Mouse (Mus musculus): Measurements from ENCODE around the gene Pkd1l1.

DNA sequence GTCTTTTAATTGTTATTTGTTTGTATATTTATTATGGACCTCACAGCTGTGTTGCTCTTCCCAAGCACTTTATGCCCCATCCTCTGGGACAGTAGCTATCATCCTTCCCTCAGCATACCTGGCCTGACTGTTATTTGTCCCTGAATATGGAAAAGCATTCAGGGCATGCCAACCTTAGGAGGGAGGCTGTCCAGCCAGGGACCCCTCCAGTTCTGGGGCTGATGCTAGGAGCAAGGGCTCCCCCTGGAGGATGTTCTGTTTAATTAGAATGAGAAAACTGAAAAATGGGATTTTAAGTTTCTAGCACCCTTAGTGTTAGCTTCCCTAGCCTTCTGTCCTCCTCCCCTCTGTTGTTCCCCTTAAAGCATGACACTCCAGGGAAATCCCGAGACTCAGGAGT is 17.4 kb downstream of the Pkd1l1 start:
- TF ChIP-seq CTCF (IDR thresholded peaks at IDR 0.05; ENCODE audit: low read depth): peak; percentile 78
- TF ChIP-seq EP300 (optimal IDR thresholded peaks at IDR 0.05): no peak
